Mouse (Mus musculus) embryo, embryonic 10.5 days (tissue): ENCODE measurements around the gene Cox5a.
A peak's percentile ranks its signal among the peaks of the same experiment; 100 is the strongest.

Experiments used
- DNase-seq: peaks from one replicate; pipeline ENCODE4 v3.0.0-alpha.2; 2015; ENCODE audit warnings: low spot score

Cox5a gene

GRCm38 (mm10) chr9:57526435-57526834 is 5.4 kb downstream of the Cox5a start:
- no peak for DNase-seq

- DNase-seq, result no peak
Observed at GRCm38 (mm10) chr9:57531946-57532345, 10.9 kb downstream of the Cox5a start.

DNA sequence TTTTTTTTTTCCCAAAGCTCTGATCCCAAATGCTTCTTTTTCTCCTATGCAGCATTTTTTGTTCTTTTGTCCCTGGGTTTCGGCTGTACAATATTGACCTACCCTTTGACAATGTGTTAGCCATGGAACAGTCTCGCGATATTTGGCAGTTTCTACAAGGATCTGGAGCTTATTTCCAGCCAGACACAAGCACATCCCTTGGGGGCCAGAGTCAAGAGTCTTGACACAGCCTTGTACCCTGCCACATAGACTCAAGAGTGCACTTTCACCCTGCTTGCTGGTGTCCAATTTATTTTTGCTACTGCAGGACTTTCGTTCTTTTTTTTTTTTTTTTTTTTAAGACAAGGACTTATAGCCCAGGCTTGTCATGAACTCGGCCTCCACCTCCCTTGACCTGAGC is 15.3 kb downstream of the Cox5a start:
- no peak for DNase-seq

DNA sequence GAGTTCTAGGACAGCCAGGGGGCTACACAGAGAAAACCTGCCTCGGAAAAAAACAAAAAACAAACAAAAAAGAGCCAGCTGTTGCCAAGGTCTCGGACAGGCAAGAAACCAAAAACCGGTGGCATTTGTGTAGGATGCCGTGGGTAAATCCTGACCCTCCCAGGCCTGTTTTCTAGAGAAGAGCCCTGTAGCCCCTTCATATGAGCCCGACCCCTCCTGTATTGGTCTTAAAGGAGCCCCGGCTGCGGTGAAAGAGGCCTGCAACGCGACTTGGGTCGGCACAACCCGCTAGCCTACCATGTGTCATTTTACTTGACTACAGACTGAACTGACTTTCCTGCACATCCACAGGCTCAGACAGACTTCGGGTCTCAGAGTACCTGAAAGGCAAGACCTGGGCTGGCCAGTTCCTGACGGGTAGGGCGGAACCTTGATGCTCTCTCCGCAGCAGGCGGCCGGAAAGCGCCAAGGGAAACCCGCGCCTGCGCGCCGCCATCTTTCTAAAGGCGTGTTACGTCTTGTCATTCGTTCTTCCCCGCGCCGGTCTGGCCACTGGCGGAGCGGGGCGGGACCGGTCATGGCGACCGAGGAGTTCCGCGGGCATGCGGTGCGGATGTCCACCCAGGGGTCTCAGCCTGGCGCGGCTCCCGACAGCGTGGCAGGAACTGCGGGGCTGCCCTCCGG is 16.1 kb downstream of the Cox5a start, which contains the start of gene Fam219b:
Gene Fam219b (plus strand): TSS at position 485 of the 684 bp plus-strand sequence.
- DNase-seq, result peak; percentile 91

- DNase-seq, result peak; percentile 41
Observed at GRCm38 (mm10) chr9:57537728-57538181, 16.7 kb downstream of the Cox5a start.

- no peak for DNase-seq
Observed at GRCm38 (mm10) chr9:57539550-57539949, 18.5 kb downstream of the Cox5a start.

- DNase-seq, result peak; percentile 80
Observed at GRCm38 (mm10) chr9:57541312-57541711, 20.2 kb downstream of the Cox5a start.

GRCm38 (mm10) chr9:57543951-57544350 is 22.9 kb downstream of the Cox5a start:
- no peak for DNase-seq

DNA sequence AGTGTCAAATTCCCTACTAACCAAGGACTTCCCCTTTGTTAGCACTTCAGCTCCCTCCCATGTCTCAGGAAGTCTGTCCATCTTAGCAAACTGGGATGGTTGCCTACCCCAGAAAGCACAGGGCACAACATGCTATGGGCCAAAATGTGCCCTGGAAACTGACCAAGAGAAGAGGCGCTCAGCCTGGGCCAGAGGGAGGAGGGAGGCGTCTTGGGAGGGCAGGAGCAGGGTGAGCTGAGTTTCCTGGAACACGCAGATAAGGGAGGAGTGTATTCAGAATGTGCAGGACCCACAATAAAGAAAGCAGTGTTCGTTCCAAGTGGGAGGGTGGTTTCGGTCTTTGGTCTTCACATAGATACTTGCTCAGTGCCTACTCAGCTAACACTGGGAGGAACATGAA is 26.2 kb downstream of the Cox5a start:
- no peak for DNase-seq

GRCm38 (mm10) chr9:57547869-57548268 is 26.8 kb downstream of the Cox5a start:
- no peak for DNase-seq

DNA sequence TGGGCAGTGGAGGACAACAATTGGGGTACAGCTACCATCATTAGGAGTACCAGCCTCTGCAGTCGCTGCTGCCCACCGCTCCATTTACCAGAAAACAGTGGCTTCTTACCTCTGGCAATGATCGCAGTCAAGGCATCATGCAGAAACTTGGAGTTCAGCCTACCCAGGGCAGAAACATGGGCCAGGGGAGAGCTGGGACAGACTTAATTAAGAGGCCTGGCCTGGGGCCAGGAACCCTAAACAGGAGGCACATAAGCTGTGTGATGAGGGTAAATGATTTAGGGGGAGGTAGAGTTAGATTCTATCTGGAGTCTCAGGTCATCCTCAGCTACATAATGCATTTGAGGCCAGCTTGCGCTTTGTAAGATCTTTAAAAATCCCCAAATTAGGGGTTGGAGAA is 28.1 kb downstream of the Cox5a start:
- DNase-seq, result no peak

GRCm38 (mm10) chr9:57550126-57550862 is 29.2 kb downstream of the Cox5a start:
- DNase-seq, result no peak

DNA sequence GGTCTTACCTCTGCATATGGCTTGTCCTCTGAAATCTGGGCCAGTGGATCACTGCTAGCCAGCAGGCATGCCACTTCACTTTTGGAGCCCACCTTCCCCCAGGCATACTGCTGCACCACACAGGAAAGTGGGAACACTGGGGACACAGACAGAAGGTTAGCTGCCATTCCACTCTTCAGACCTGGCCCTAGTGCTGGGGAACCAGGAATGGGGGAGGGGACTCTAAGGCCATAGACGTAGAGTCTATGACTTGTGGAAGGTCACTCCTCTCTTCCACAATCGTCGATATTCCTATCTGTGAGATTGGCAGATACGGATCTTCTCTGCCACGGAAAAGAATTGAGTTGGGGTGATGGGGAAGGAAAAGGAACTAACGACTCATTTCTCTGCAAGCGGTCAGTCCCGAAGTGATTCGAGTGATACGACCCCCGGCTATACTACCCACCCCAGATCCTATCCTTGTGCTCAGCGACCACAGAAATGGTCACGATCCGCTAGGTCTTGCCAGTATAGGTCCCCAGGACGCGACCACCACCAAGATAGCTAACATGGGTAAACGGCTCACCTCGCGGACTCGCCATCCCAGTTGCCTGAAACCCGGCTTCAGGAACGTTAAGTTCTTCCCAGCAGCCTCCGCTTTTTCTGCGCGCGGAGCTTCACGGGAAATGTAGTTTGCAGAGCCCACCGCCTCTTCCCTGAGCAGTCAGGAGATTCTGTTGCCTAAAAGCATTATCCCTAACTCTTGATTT is 31.2 kb downstream of the Cox5a start, which contains the start of gene Mpi:
Gene Mpi (minus strand): TSS at position 625 of the 749 bp plus-strand sequence.
- DNase-seq, result peak; percentile 91

DNA sequence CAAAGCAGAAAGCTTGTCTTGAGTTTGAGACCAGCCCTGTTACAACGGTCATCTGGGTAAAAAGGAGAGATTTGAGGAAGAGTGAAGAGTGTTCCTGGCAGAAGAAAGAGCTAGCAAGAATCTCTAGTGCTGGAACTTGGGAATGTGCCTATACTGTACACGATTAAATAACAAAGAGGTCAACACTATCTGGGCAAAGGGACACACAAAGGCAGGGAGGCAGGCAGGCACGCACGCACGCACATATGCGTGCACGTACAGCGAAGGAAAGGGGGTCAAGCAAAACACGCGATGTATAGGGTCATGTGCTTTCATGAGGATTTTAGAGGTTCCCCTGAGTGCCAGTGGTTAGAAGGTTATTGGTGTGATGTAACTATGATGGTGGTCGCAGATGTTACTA is 32.0 kb downstream of the Cox5a start:
- DNase-seq, result no peak

- no peak for DNase-seq
Observed at GRCm38 (mm10) chr9:57554753-57555152, 33.7 kb downstream of the Cox5a start.

- no peak for DNase-seq
Observed at GRCm38 (mm10) chr9:57557215-57557614, 36.1 kb downstream of the Cox5a start.

GRCm38 (mm10) chr9:57558625-57559024 is 37.6 kb downstream of the Cox5a start:
- DNase-seq, result no peak

- no peak for DNase-seq
Observed at GRCm38 (mm10) chr9:57559568-57559967, 38.5 kb downstream of the Cox5a start.

DNA sequence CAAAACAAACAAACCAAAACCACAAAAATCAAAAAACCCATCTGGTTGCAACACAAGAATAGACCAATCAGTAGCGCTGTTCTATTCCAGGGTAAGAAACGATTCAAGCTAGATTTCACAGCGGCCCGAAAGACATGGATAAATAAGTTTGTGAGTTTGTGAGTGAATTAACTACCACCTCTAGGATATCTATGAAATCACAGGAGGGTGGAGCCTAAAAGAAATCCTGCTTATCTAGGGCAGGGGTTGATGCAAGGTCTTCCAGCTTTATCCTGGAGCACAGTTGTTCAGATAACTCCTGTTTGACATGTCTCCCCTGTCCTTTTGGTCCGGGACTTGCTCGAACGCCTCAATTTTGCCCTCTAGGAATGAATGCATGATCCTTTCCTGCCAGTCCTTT is 39.2 kb downstream of the Cox5a start:
- no peak for DNase-seq

GRCm38 (mm10) chr9:57560861-57561710 is 40.0 kb downstream of the Cox5a start, which contains the start of gene Scamp2:
Gene Scamp2, plus strand, starts transcription at chr9:57560943.
- peak; percentile 96 for DNase-seq

DNA sequence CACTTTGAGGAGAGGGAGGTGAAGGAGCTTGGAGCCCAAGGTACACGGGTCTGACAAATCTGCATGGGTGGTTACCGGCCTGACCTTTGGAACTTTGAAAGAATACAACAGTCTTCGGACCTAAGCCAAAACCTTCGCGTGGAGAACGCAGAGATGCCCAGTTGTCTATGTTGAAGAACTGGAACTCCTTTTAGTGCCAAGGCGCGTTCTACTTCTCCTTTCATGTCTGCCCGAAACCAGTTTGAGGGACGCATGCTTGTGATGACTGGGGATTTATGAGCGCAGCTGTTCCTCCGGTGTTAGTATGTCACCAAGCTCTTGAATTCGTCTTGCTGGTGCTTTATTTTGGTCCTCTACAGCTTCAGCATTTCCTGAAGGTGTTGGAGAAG is 40.6 kb downstream of the Cox5a start:
- no peak for DNase-seq
